Mouse (Mus musculus) embryonic facial prominence, embryonic 14.5 days (tissue): ENCODE results near the gene Pld5. TPM values are rescaled to one million over a fixed set of nuclear protein-coding genes. Genes with fewer than 3 reads are reported as not detected.

ENCODE experiments used
- ATAC-seq: fragments of 200-750 bp; cut with Nextera tagmentation; 2 replicates; pipeline ENCODE4 v1.8.0; 2017; ENCODE audit warnings: low read depth, moderate number of reproducible peaks, moderate TSS enrichment
- DNase-seq: peaks from one replicate; pipeline ENCODE4 v3.0.0-alpha.2; 2015; ENCODE audit warnings: low spot score
- H3K27ac ChIP-seq: fragments of 300-500 bp; sonication (generic); replicated peaks from 2 replicates; pipeline ENCODE4 v1.5.1; 2014; ENCODE audit warnings: low read depth, mild to moderate bottlenecking, low read length, moderate library complexity
- H3K27me3 ChIP-seq: fragments of 300-500 bp; sonication (generic); replicated peaks from 2 replicates; pipeline ENCODE4 v1.6.1; 2014; ENCODE audit warnings: low read length; ENCODE audit not compliant: control insufficient read depth, insufficient read depth
- H3K36me3 ChIP-seq: fragments of 300-500 bp; sonication (generic); 2 replicates; pipeline ENCODE4 v1.6.1; 2014; ENCODE audit warnings: low read length, mixed read lengths; ENCODE audit not compliant: control insufficient read depth, insufficient read depth
- H3K4me1 ChIP-seq: fragments of 300-500 bp; sonication (generic); 2 replicates; pipeline ENCODE4 v1.6.1; 2014; ENCODE audit warnings: antibody characterized with exemption, low read length; ENCODE audit not compliant: control insufficient read depth, insufficient read depth
- H3K4me2 ChIP-seq: fragments of 300-500 bp; sonication (generic); 2 replicates; pipeline ENCODE4 v1.6.1; 2014; ENCODE audit warnings: low read depth, mild to moderate bottlenecking, low read length, moderate library complexity, mixed read lengths
- H3K4me3 ChIP-seq: fragments of 300-500 bp; sonication (generic); 2 replicates; pipeline ENCODE4 v1.5.1; 2014; ENCODE audit warnings: low read depth, mild to moderate bottlenecking, low read length
- H3K9ac ChIP-seq: fragments of 300-500 bp; sonication (generic); 2 replicates; pipeline ENCODE4 v1.6.1; 2014; ENCODE audit warnings: low read depth, mild to moderate bottlenecking, low read length, moderate library complexity, mixed read lengths
- H3K9me3 ChIP-seq: fragments of 300-500 bp; sonication (generic); 2 replicates; pipeline ENCODE4 v1.6.1; 2016; ENCODE audit warnings: low read length; ENCODE audit not compliant: control insufficient read depth
- WGBS: fragments of 180-500 bp; shearing (Covaris S2); extraction: QIAGEN DNeasy Blood & Tissue Kit; methylation state at CpG from one replicate; pipeline ENCODE4 v1.1.7; 2014; 5-methylcytosine and 5-hydroxymethylcytosine counted together
- polyA plus RNA-seq: library from polyadenylated mRNA; unstranded; fragments of >200 nt; fragmentation: Nextera tagmentation; extraction: Ambion mirVana; gene quantifications from 2 replicates; pipeline ENCODE4 v1.2.1, GENCODE M21; 2014

Pld5 gene
- polyA plus RNA-seq, 1 experiment from 2014 or later: 1.8 TPM

- H3K4me3 ChIP-seq: no peak overlapping the region
- H3K9ac ChIP-seq: no peak overlapping the region
- DNase-seq (no peak), ATAC-seq (no peak)
- H3K4me1 ChIP-seq: no peaks in the 10 kb centered on the region
- 62% methylated on average over 2 of the region's 2 CpGs for WGBS
- H3K27me3 ChIP-seq: no peaks in the 10 kb centered on the region
- no peak overlapping the region for H3K27ac ChIP-seq
- H3K36me3 ChIP-seq: no peaks in the 10 kb centered on the region
- no peaks in the 10 kb centered on the region for H3K9me3 ChIP-seq
- H3K4me2 ChIP-seq: no peak overlapping the region
Measured at GRCm38 (mm10) chr1:176125771-176126170, 149.3 kb downstream of the Pld5 start.

DNA sequence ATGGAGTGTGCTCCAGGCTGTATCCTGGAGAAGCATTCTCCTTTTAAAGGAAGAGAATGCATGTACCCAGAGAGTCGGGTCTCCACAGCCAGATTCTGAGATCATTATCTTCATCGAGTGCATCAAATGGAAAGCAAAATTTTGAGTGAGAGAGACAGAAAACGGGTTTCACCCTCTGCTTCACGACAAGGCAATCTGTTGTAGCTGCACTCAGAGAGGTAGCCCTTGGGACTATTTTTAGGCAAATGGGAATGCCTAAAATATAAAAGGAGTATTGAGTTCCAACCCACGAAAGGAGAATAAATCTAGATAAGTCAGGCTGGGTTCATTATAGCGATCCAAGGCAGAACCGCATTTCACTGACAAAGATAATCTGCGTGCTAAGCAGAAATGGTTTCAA lies 150.7 kb downstream of the Pld5 start:
- Histone ChIP-seq H3K9ac (no peak overlapping the region), H3K36me3 (no peaks in the 10 kb centered on the region), H3K27me3 (no peaks in the 10 kb centered on the region), H3K9me3 (no peaks in the 10 kb centered on the region), H3K4me2 (no peak overlapping the region), H3K4me3 (no peak overlapping the region), H3K4me1 (no peaks in the 10 kb centered on the region), H3K27ac (no peak overlapping the region)
- DNase-seq: no peak
- WGBS: 65% methylated on average over 8 of the region's 8 CpGs
- no peak for ATAC-seq

- no peak overlapping the region for H3K9ac ChIP-seq
- no peaks in the 10 kb centered on the region for H3K4me1 ChIP-seq
- DNase-seq: no peak
- H3K27me3 ChIP-seq: no peaks in the 10 kb centered on the region
- H3K36me3 ChIP-seq: no peaks in the 10 kb centered on the region
- no peaks in the 10 kb centered on the region for H3K9me3 ChIP-seq
- no peak for ATAC-seq
- H3K4me3 ChIP-seq: no peak overlapping the region
- no peak overlapping the region for H3K27ac ChIP-seq
- no peak overlapping the region for H3K4me2 ChIP-seq
- WGBS: 49% methylated on average over 2 of the region's 2 CpGs
Measured at GRCm38 (mm10) chr1:176123781-176124180, 151.3 kb downstream of the Pld5 start.

GRCm38 (mm10) chr1:176115604-176116003 lies 159.5 kb downstream of the Pld5 start:
- ATAC-seq (no peak), DNase-seq (no peak)
- no peak overlapping the region for H3K9ac ChIP-seq
- no peaks in the 10 kb centered on the region for H3K36me3 ChIP-seq
- WGBS: 71% methylated on average over 4 of the region's 4 CpGs
- no peak overlapping the region for H3K27ac ChIP-seq
- no peaks in the 10 kb centered on the region for H3K27me3 ChIP-seq
- H3K4me1 ChIP-seq: no peaks in the 10 kb centered on the region
- no peak overlapping the region for H3K4me2 ChIP-seq
- no peak overlapping the region for H3K4me3 ChIP-seq
- H3K9me3 ChIP-seq: no peaks in the 10 kb centered on the region

GRCm38 (mm10) chr1:176098685-176099320 lies 176.3 kb downstream of the Pld5 start:
- 35% methylated on average over 7 of the region's 7 CpGs for WGBS
- no peak overlapping the region for H3K4me2 ChIP-seq
- ATAC-seq: peak; percentile 44; the same call in 1 of the 2 replicates

DNA sequence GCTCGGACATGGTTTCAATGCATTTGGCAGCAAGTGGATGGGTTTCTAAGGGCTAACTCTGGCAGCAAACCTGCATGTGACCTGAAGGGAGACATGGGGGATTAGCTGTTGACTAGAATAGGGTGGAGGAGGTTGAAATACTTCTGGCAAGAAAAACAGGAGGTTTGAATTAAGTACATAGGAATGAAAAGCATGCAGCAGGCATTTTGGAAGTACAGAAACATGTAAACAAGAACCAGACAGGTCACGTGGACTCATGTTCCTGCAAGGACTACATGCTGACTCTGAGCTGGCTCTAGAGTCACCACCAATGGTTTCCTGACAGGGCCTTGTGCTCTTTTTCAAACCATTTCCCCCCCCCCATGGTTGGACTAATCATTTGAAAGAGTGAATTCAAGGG lies 183.0 kb downstream of the Pld5 start:
- no peak overlapping the region for H3K9ac ChIP-seq
- H3K36me3 ChIP-seq: no peaks in the 10 kb centered on the region
- ATAC-seq (peak; percentile 72; the same call in 1 of the 2 replicates), DNase-seq (peak; percentile 76)
- H3K27me3 ChIP-seq: no peaks in the 10 kb centered on the region
- no peak overlapping the region for H3K27ac ChIP-seq
- no peak overlapping the region for H3K4me3 ChIP-seq
- H3K4me1 ChIP-seq: peaks cover 3% of the 10 kb centered on the region; the same call in 1 of the 2 replicates
- H3K4me2 ChIP-seq: no peak overlapping the region
- WGBS: 40% methylated on average over 2 of the region's 2 CpGs
- no peaks in the 10 kb centered on the region for H3K9me3 ChIP-seq

More at GRCm38 (mm10) chr1:176098685-176099320, 176.3 kb downstream of the Pld5 start:
- Histone ChIP-seq H3K4me1 (no peaks in the 10 kb centered on the region), H3K36me3 (no peaks in the 10 kb centered on the region), H3K9me3 (no peaks in the 10 kb centered on the region), H3K27me3 (no peaks in the 10 kb centered on the region), H3K9ac (no peak overlapping the region), H3K27ac (no peak overlapping the region), H3K4me3 (no peak overlapping the region)
- DNase-seq: peak; percentile 80

GRCm38 (mm10) chr1:176089382-176089781 lies 185.7 kb downstream of the Pld5 start:
- ATAC-seq (no peak), DNase-seq (no peak)
- H3K9ac ChIP-seq: no peak overlapping the region
- no peaks in the 10 kb centered on the region for H3K36me3 ChIP-seq
- H3K4me1 ChIP-seq: peaks cover 3% of the 10 kb centered on the region; the same call in 1 of the 2 replicates
- no peak overlapping the region for H3K4me2 ChIP-seq
- H3K4me3 ChIP-seq: no peak overlapping the region
- no peaks in the 10 kb centered on the region for H3K27me3 ChIP-seq
- no peaks in the 10 kb centered on the region for H3K9me3 ChIP-seq
- 75% methylated on average over 3 of the region's 3 CpGs for WGBS
- H3K27ac ChIP-seq: no peak overlapping the region

DNA sequence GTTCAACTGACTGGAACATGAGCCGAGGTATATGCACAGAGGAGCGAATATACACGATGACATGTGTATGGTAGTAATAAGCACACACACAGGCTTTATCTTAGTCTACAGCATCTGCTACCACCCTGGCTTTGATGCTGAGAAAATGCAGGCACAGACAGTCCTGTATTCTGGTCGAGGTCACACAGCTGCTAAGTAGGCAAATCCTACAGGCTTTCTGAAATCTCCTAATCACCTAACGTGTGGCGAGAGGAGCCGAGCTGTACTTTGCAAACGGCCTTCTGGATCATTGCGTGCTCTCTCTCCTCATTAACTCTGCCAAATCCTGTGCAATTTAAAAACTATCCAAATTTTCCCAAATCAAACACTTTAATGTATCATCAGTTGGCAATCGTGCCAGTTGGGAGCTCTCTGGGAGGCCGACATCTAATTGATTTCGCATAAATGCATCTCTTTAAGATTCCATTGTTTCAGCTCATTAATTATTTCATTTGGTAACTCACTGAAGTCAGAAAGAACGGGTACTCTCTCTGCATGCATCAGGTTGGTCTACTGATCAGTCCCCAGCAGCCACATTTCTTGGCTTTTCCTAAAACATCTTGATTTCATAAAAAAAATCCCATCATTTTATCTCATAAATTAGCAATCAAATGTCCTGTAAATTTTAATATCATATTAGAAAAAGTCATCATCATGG lies 189.0 kb downstream of the Pld5 start:
- Histone ChIP-seq H3K36me3 (no peaks in the 10 kb centered on the region), H3K9ac (no peak overlapping the region), H3K27me3 (no peaks in the 10 kb centered on the region), H3K4me1 (peaks cover 8% of the 10 kb centered on the region; the same call in 1 of the 2 replicates), H3K4me3 (no peak overlapping the region), H3K4me2 (no peak overlapping the region), H3K9me3 (no peaks in the 10 kb centered on the region), H3K27ac (no peak overlapping the region)
- ATAC-seq: no peak
- 73% methylated on average over 13 of the region's 13 CpGs for WGBS
- no peak for DNase-seq
